Comparison of ENCODE assay signal across 16 mouse cellular contexts in the genomic region with DNA sequence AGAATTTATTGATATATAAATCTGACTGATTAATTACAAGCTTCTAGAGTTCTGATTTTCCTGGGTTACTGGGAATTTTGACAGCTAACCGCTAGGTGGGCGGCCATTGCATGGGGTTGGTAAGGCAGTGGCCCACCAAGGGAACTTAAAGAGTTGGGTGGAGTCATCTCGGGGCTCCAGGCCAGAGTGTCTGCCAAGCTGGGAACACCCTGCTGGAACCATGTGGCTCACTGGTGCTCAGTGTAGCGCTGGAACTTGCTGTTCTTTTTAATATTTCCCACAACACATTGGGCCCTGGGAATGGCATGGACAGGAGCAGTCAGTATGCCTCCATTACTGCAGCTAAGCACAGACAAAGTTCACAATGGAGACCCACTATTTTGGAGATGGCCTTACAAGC.
A peak's percentile ranks its signal among the peaks of the same experiment; 100 is the strongest.
DNase-seq lines count a peak whose midpoint lies in the region; ATAC-seq lines count a peak whose summit lies in the region.
"Had no signal": no experiment of that assay in that cellular context is flagged by ENCODE, and none has a peak within 500 bp of the region (broad histone marks: within the 10 kb centered on the region; RNA-seq: fewer than 3 reads in every experiment).

No protein-coding gene starts in this region.

- DNase-seq in cerebellum, adult 11-12 months: peak; percentile 26
- DNase-seq in cerebellum, postnatal 4 days (ENCODE audit: low spot score in 2 of 2): no peak
- DNase-seq in layer of hippocampus, postnatal 10 days (ENCODE audit: low spot score in 2 of 2): peak; percentile 13 to 34
- no peak for DNase-seq in layer of hippocampus, postnatal 25 days (ENCODE audit: extremely low spot score in 1 of 2, low spot score in 1 of 2)
- peak; percentile 51 for DNase-seq in brain, adult 2 months (ENCODE audit: low read depth, low spot score)
- DNase-seq in cerebellum, postnatal 25 days: peak; percentile 40 to 50
- DNase-seq: adrenal gland, adult 2 months; adrenal gland, postnatal 25 days; gastrocnemius, postnatal 36 days; heart, adult 18-20 months; heart, postnatal 10 days; heart, postnatal 4 days; kidney, adult 18-20 months had no signal

- no peak for ATAC-seq in granulocyte monocyte progenitor cell, adult 5-6 weeks (replicated peaks; ENCODE audit: poor library complexity, severe bottlenecking)
- ATAC-seq: forebrain, embryonic 13.5 days; intestine, embryonic 15.5 days had no signal

Comparison
In these comparisons a context has a peak if more than half of its experiments do, and no peak if none do; other contexts are left out.
1. DNase-seq: peak in cerebellum, adult 11-12 months (single experiment), layer of hippocampus, postnatal 10 days (2 of 2), brain, adult 2 months (single experiment) and cerebellum, postnatal 25 days (2 of 2); none in cerebellum, postnatal 4 days (0 of 2) and layer of hippocampus, postnatal 25 days (0 of 2).